Mouse (Mus musculus) kidney, embryonic 14.5 days (tissue): ENCODE measurements at regions not wholly inside any gene's neighbourhood (a gene's known extent, or its start where the extent isn't known, plus 50 kb on each side); places are given as distances from the start of the nearest gene placed in this dataset.

Experiments used
- ATAC-seq: fragments of 200-750 bp; cut with Nextera tagmentation; 2 replicates; pipeline ENCODE4 v1.8.0; 2017; ENCODE audit warnings: moderate number of reproducible peaks, mild to moderate bottlenecking, moderate TSS enrichment, moderate library complexity; ENCODE audit not compliant: low FRiP score, low TSS enrichment
- H3K27ac ChIP-seq: fragments of 300-500 bp; sonication (generic); 2 replicates; pipeline ENCODE4 v1.5.1; 2014; ENCODE audit warnings: low read depth, mild to moderate bottlenecking, low read length, moderate library complexity, mixed read lengths
- H3K27me3 ChIP-seq: fragments of 300-500 bp; sonication (generic); 2 replicates; pipeline ENCODE4 v1.6.1; 2014; ENCODE audit warnings: mild to moderate bottlenecking, low read length; ENCODE audit not compliant: control insufficient read depth, insufficient read depth
- H3K36me3 ChIP-seq: fragments of 300-500 bp; sonication (generic); 2 replicates; pipeline ENCODE4 v1.6.1; 2014; ENCODE audit warnings: low read length, mixed read lengths; ENCODE audit not compliant: control insufficient read depth, insufficient read depth
- H3K4me1 ChIP-seq: fragments of 300-500 bp; sonication (generic); 2 replicates; pipeline ENCODE4 v1.6.1; 2014; ENCODE audit warnings: low read length, mixed read lengths; ENCODE audit not compliant: control insufficient read depth, insufficient read depth
- H3K4me2 ChIP-seq: fragments of 300-500 bp; sonication (generic); replicated peaks from 2 replicates; pipeline ENCODE4 v1.6.1; 2014; ENCODE audit warnings: low read depth, mild to moderate bottlenecking, low read length
- H3K4me3 ChIP-seq: fragments of 300-500 bp; sonication (generic); 2 replicates; pipeline ENCODE4 v1.5.1; 2014; ENCODE audit warnings: mild to moderate bottlenecking, low read length
- H3K9ac ChIP-seq: fragments of 300-500 bp; sonication (generic); 2 replicates; pipeline ENCODE4 v1.6.1; 2014; ENCODE audit warnings: low read depth, mild to moderate bottlenecking, low read length, moderate library complexity
- H3K9me3 ChIP-seq: fragments of 300-500 bp; sonication (generic); 2 replicates; pipeline ENCODE4 v1.6.1; 2016; ENCODE audit warnings: low read length; ENCODE audit not compliant: control insufficient read depth
- WGBS: fragments of 180-500 bp; shearing (Covaris S2); extraction: QIAGEN DNeasy Blood & Tissue Kit; methylation state at CpG from one replicate; pipeline ENCODE4 v1.1.7; 2014; 5-methylcytosine and 5-hydroxymethylcytosine counted together

DNA sequence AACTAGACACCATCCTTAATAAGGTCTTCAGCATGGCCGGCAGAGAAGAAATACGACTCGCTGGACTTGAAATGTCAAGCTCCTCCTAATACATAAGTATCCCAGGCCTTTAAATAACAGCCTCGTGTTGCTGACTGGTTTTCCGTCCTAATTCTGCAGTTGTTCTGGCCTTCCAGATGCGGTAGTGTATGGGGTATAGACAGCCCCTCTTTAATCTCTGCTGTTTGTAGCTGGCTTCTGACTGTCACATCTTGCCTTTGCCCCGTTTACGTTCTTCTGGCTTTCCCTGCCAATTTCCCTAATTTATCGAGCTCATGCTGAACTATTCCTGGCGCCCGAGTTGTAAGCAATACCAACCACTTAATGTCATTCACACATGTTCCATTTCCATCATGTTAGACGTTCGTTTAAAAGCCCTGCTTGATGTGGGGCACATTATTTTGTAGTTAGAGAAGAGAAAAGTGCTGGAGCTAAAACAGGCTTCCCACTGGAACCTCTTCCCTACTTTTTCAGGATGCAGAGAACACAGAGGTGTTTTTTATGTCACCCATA lies 1042.2 kb downstream of the Adgrl2 start:
- 28% methylated on average over 13 of the region's 13 CpGs for WGBS
- ATAC-seq = no peak
- Histone ChIP-seq H3K4me1 (no peaks in the 10 kb centered on the region), H3K9ac (no peak overlapping the region), H3K36me3 (no peaks in the 10 kb centered on the region), H3K4me3 (no peak overlapping the region), H3K27me3 (no peaks in the 10 kb centered on the region), H3K9me3 (no peaks in the 10 kb centered on the region; the same call in 1 of the 2 replicates), H3K4me2 (no peak overlapping the region; the same call in 1 of the 2 replicates), H3K27ac (no peak overlapping the region)

DNA sequence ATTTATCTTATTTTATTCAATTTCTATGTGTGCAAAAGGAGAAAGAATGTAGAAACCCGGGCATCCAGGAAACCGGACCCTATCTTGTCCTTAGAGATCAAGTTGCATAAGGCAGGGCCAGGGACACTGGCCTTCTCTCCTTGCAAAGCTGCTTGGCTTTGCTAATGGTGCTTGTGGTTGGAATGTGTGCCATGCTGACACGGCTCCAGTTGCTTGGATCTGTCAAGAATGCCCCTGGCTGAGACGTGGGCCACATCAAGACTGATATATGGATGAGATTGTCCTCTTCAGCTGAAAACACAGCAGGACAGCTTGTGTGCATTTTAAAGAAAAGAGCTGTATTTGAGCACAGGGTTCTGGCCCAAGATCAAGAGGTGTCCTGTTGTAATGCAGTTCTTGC lies 1047.0 kb downstream of the Adgrl2 start:
- Histone ChIP-seq H3K36me3 (no peaks in the 10 kb centered on the region), H3K4me3 (no peak overlapping the region), H3K9me3 (no peaks in the 10 kb centered on the region), H3K27me3 (no peaks in the 10 kb centered on the region), H3K4me2 (no peak overlapping the region), H3K27ac (no peak overlapping the region), H3K4me1 (no peaks in the 10 kb centered on the region), H3K9ac (no peak overlapping the region)
- no peak for ATAC-seq
- WGBS = 54% methylated on average over 4 of the region's 4 CpGs

- Histone ChIP-seq H3K4me1 (no peaks in the 10 kb centered on the region), H3K27me3 (no peaks in the 10 kb centered on the region), H3K36me3 (no peaks in the 10 kb centered on the region), H3K9ac (no peak overlapping the region), H3K4me3 (no peak overlapping the region), H3K4me2 (no peak overlapping the region), H3K27ac (peak overlapping the region; percentile 30; the same call in 1 of the 2 replicates), H3K9me3 (no peaks in the 10 kb centered on the region)
- ATAC-seq = 0 out of 2 replicates have a peak, but pooled peaks have one; percentile 28
- 40% methylated on average over 6 of the region's 6 CpGs for WGBS
Measured at GRCm38 (mm10) chr3:147930811-147931251, 1059.5 kb downstream of the Adgrl2 start.

DNA sequence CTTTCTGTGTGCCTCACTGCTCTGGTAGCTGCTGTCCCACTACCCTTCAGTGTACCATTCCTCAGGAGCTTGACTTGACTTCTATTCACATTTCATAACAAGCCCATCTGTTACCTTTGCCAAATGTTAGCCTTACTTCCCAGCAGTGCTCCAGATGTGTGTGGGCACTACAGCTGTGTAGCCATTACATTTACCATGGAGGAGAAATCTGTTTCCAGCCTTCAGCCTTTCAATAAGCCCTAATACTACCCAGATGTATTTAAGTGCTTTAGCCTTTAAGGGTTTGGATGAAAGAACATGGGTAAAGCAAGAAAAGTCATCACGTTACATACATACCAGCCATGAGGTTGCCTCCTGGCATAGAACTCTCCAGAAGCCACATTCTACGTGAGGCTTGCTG lies 1068.0 kb downstream of the Ttll7 start:
- no peak overlapping the region for H3K4me2 ChIP-seq
- H3K9ac ChIP-seq = no peak overlapping the region
- H3K27ac ChIP-seq = no peak overlapping the region
- no peak overlapping the region for H3K4me3 ChIP-seq
- no peaks in the 10 kb centered on the region for H3K27me3 ChIP-seq
- no peaks in the 10 kb centered on the region for H3K4me1 ChIP-seq
- WGBS = 90% methylated on average over 2 of the region's 2 CpGs
- no peaks in the 10 kb centered on the region for H3K9me3 ChIP-seq
- no peaks in the 10 kb centered on the region for H3K36me3 ChIP-seq
- ATAC-seq = no peak

DNA sequence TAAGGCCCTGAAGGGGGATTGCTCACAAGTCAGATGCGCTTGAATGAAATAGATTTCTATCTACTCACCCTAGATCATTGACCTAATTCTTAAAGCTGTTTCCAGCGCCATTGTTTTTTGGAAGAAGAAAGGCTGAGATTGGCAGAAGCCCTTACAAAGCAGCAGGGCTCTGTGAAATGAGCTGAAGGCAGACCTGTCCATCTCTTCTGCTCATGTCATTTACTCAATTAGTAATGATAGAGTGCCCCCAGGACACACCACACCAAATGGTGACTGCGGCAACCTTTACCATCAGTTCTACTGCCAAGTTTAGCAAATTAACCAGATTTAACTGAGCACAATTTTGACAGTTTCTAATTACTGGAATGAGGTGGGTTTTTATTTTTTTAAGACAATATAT lies 1067.5 kb downstream of the Ttll7 start:
- H3K27me3 ChIP-seq = no peaks in the 10 kb centered on the region
- no peak overlapping the region for H3K27ac ChIP-seq
- no peaks in the 10 kb centered on the region for H3K36me3 ChIP-seq
- no peak overlapping the region for H3K4me2 ChIP-seq
- no peak overlapping the region for H3K9ac ChIP-seq
- no peaks in the 10 kb centered on the region for H3K4me1 ChIP-seq
- 89% methylated on average over 3 of the region's 3 CpGs for WGBS
- H3K4me3 ChIP-seq = no peak overlapping the region
- no peaks in the 10 kb centered on the region for H3K9me3 ChIP-seq
- no peak for ATAC-seq

GRCm38 (mm10) chr3:147919146-147919545 lies 1067.0 kb downstream of the Ttll7 start:
- 91% methylated on average over 4 of the region's 4 CpGs for WGBS
- no peaks in the 10 kb centered on the region for H3K4me1 ChIP-seq
- no peak overlapping the region for H3K4me3 ChIP-seq
- H3K27ac ChIP-seq = no peak overlapping the region
- ATAC-seq = no peak
- H3K9ac ChIP-seq = no peak overlapping the region
- H3K27me3 ChIP-seq = no peaks in the 10 kb centered on the region
- H3K36me3 ChIP-seq = no peaks in the 10 kb centered on the region
- no peak overlapping the region for H3K4me2 ChIP-seq
- H3K9me3 ChIP-seq = no peaks in the 10 kb centered on the region

- H3K4me2 ChIP-seq = no peak overlapping the region
- no peak overlapping the region for H3K4me3 ChIP-seq
- H3K9me3 ChIP-seq = no peaks in the 10 kb centered on the region
- no peak for ATAC-seq
- no peak overlapping the region for H3K9ac ChIP-seq
- H3K4me1 ChIP-seq = no peaks in the 10 kb centered on the region
- no peaks in the 10 kb centered on the region for H3K27me3 ChIP-seq
- no peaks in the 10 kb centered on the region for H3K36me3 ChIP-seq
- no peak overlapping the region for H3K27ac ChIP-seq
- WGBS = 70% methylated on average over 1 of the region's 1 CpGs
Measured at GRCm38 (mm10) chr3:147896751-147897150, 1044.6 kb downstream of the Ttll7 start.

GRCm38 (mm10) chr3:147891682-147892081 lies 1039.5 kb downstream of the Ttll7 start:
- Histone ChIP-seq H3K4me1 (no peaks in the 10 kb centered on the region), H3K9me3 (no peaks in the 10 kb centered on the region), H3K9ac (no peak overlapping the region), H3K4me2 (no peak overlapping the region), H3K4me3 (no peak overlapping the region), H3K27me3 (no peaks in the 10 kb centered on the region), H3K27ac (no peak overlapping the region), H3K36me3 (no peaks in the 10 kb centered on the region)
- 53% methylated on average over 5 of the region's 5 CpGs for WGBS
- no peak for ATAC-seq

DNA sequence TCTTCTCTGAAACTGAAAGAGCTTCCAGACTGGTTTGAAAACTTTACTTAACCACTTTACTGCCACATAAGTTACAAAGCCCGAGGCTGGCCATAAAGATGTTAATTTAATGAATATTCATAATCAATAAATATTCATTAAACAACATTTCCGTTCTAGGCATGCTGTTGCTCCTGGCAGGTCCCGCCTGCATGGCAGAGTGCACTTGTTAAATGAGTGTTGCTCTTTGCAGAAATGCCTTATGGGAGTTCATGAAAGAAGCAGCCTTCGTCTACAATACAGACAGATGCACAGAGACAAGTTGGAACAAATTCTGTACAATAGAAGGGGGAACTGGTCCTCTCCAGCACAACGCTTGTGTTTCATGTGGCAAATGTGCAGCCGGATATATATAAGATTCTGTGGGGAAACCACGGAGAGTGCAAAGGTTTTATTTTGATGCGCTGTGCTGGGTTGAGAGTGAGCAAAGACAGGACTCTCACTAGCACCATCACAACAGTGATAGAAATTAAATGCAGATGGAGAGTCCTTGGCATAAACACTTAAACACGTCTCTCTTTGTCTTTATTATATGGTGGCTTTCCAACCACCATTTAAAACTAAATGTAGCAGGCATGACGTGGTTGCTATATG lies 1034.2 kb downstream of the Ttll7 start:
- H3K27me3 ChIP-seq = no peaks in the 10 kb centered on the region
- H3K4me1 ChIP-seq = no peaks in the 10 kb centered on the region
- no peak overlapping the region for H3K27ac ChIP-seq
- 86% methylated on average over 10 of the region's 10 CpGs for WGBS
- no peak overlapping the region for H3K9ac ChIP-seq
- no peak overlapping the region for H3K4me2 ChIP-seq
- H3K9me3 ChIP-seq = no peaks in the 10 kb centered on the region
- no peak for ATAC-seq
- H3K4me3 ChIP-seq = no peak overlapping the region
- H3K36me3 ChIP-seq = no peaks in the 10 kb centered on the region
